Mouse (Mus musculus): ENCODE data around the gene Gm11011.

- TF ChIP-seq CTCF (conservative IDR thresholded peaks at IDR 0.05 in 1 of 2, IDR thresholded peaks at IDR 0.05 in 1 of 2; ENCODE audit: low read depth in 2 of 2, low read length in 2 of 2): no peak
- no peak for TF ChIP-seq TBP (conservative IDR thresholded peaks at IDR 0.05; ENCODE audit: low read depth, low read length)
- no peak for TF ChIP-seq EP300 (IDR thresholded peaks at IDR 0.05; ENCODE audit: low read length)
- TF ChIP-seq KAT2A (IDR thresholded peaks at IDR 0.05; ENCODE audit: insufficient replicate concordance, low read length): no peak
- TF ChIP-seq NELFE (IDR thresholded peaks at IDR 0.05; ENCODE audit: low read depth, low read length): no peak
- TF ChIP-seq POLR2A (IDR thresholded peaks at IDR 0.05; ENCODE audit: low read depth, low read length): no peak
- TF ChIP-seq BHLHE40 (IDR thresholded peaks at IDR 0.05; ENCODE audit: low read depth, low read length): no peak
- TF ChIP-seq MAX (IDR thresholded peaks at IDR 0.05; ENCODE audit: low read length): no peak
- no peak for TF ChIP-seq RCOR1 (conservative IDR thresholded peaks at IDR 0.05; ENCODE audit: low read depth, low read length)
- TF ChIP-seq CHD1 (IDR thresholded peaks at IDR 0.05; ENCODE audit: low read depth, low read length): no peak
- TF ChIP-seq RAD21 (IDR thresholded peaks at IDR 0.05; ENCODE audit: low read depth, low read length): no peak
Observed at GRCm38 (mm10) chr2:169570063-169570462, 17.5 kb downstream of the Gm11011 start.

Data from CH12.LX (cell line).